Mouse (Mus musculus) intestine, embryonic 14.5 days (tissue): Measurements from ENCODE around the gene Sgms1. TPM values are rescaled to one million over a fixed set of nuclear protein-coding genes. Genes with fewer than 3 reads are reported as not detected.
A peak's percentile ranks its signal among the peaks of the same experiment; 100 is the strongest.

Experiments used
- ATAC-seq: fragments of 200-750 bp; cut with Nextera tagmentation; replicated peaks from 2 replicates; pipeline ENCODE4 v1.8.0; 2017; ENCODE audit warnings: low read depth, moderate number of reproducible peaks, moderate TSS enrichment, moderate library complexity; ENCODE audit not compliant: low FRiP score, low TSS enrichment
- DNase-seq: peaks from one replicate; pipeline ENCODE4 v3.0.0-alpha.2; 2018; ENCODE audit warnings: low spot score
- H3K27ac ChIP-seq: fragments of 300-500 bp; sonication (generic); 2 replicates; pipeline ENCODE4 v1.5.1; 2014; ENCODE audit warnings: low read depth, mild to moderate bottlenecking, control low read depth
- H3K27me3 ChIP-seq: fragments of 300-500 bp; sonication (generic); replicated peaks from 2 replicates; pipeline ENCODE4 v1.6.1; 2014; ENCODE audit warnings: low read length, control low read depth; ENCODE audit not compliant: control insufficient read depth, insufficient read depth
- H3K36me3 ChIP-seq: fragments of 300-500 bp; sonication (generic); 2 replicates; pipeline ENCODE4 v1.6.1; 2014; ENCODE audit warnings: low read length, control low read depth; ENCODE audit not compliant: control insufficient read depth, insufficient read depth
- H3K4me1 ChIP-seq: fragments of 300-500 bp; sonication (generic); replicated peaks from 2 replicates; pipeline ENCODE4 v1.6.1; 2014; ENCODE audit warnings: low read length, control low read depth, mixed read lengths; ENCODE audit not compliant: control insufficient read depth, insufficient read depth
- H3K4me2 ChIP-seq: fragments of 300-500 bp; sonication (generic); 2 replicates; pipeline ENCODE4 v1.6.1; 2014; ENCODE audit warnings: low read length
- H3K4me3 ChIP-seq: fragments of 300-500 bp; sonication (generic); 2 replicates; pipeline ENCODE4 v1.5.1; 2014; ENCODE audit warnings: low read depth, low read length, control low read depth, mixed read lengths
- H3K9ac ChIP-seq: fragments of 300-500 bp; sonication (generic); 2 replicates; pipeline ENCODE4 v1.6.1; 2014; ENCODE audit warnings: mild to moderate bottlenecking, low read length
- H3K9me3 ChIP-seq: fragments of 300-500 bp; sonication (generic); 2 replicates; pipeline ENCODE4 v1.6.1; 2016; ENCODE audit warnings: low read length, control low read depth; ENCODE audit not compliant: control insufficient read depth
- WGBS: fragments of 180-500 bp; shearing (Covaris S2); extraction: QIAGEN DNeasy Blood & Tissue Kit; methylation state at CpG from one replicate; pipeline ENCODE4 v1.1.7; 2014; 5-methylcytosine and 5-hydroxymethylcytosine counted together
- polyA plus RNA-seq: library from polyadenylated mRNA; unstranded; fragments of >200 nt; fragmentation: Nextera tagmentation; extraction: Ambion mirVana; gene quantifications from 2 replicates; pipeline ENCODE4 v1.2.1, GENCODE M21; 2014

Sgms1 gene
- polyA plus RNA-seq, 1 experiment from 2014 or later = 37.5 TPM

GRCm38 (mm10) chr19:32275068-32275925, 114.2 kb downstream of the Sgms1 start:
- 81% methylated on average over 14 of the region's 14 CpGs for WGBS
- Histone ChIP-seq H3K27ac (0 out of 2 replicates have a peak overlapping the region, but pooled peaks have one; percentile 25), H3K4me3 (no peak overlapping the region), H3K4me2 (no peak overlapping the region), H3K9me3 (no peaks in the 10 kb centered on the region), H3K27me3 (no peaks in the 10 kb centered on the region), H3K4me1 (no peaks in the 10 kb centered on the region), H3K36me3 (no peaks in the 10 kb centered on the region), H3K9ac (no peak overlapping the region)
- no peak for DNase-seq
- no peak for ATAC-seq

DNA sequence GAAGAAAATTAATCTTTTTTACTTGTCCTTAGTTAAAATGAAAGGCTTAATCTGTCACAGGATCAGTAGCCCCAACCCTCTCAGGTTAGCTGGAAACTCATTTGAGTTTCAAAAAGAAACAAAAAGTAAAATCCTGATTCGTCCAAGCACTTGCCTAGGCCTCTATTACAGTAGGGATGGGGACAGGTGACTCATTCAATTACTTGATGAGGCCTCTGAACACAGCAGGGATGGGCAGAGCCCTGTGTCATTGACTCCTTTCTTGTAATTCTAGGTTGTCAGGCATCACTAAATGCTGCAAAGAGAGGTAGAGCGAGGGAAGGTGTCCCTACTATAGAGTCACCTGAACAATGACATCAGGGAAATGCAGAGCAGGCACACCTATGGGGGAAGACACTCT, 115.4 kb downstream of the Sgms1 start:
- Histone ChIP-seq H3K36me3 (no peaks in the 10 kb centered on the region), H3K27ac (no peak overlapping the region), H3K4me2 (no peak overlapping the region), H3K4me3 (no peak overlapping the region), H3K9me3 (no peaks in the 10 kb centered on the region), H3K4me1 (no peaks in the 10 kb centered on the region), H3K9ac (no peak overlapping the region), H3K27me3 (no peaks in the 10 kb centered on the region)
- DNase-seq (no peak), ATAC-seq (no peak)
- WGBS = 83% methylated on average over 2 of the region's 2 CpGs

DNA sequence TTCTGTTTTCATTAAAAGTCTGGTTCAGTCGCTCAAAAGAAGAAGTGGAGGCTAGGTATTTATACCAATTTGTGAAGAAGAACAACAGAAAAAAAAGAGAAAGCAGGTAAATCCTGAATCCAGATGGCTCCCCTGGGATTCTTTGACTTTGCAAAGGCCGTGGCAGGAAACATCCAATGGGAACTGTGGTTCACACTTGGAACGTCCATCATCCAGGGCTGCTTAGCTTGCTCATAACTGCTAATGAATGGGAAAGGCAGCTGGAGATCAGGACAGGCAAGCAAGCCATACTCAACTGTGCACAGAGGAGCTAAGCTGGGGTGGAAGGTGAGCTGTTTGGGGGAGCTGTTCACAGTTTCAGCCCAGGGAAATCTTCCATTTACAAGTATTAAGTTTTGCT, 115.8 kb downstream of the Sgms1 start:
- Histone ChIP-seq H3K9me3 (no peaks in the 10 kb centered on the region), H3K4me2 (no peak overlapping the region), H3K4me3 (no peak overlapping the region), H3K36me3 (no peaks in the 10 kb centered on the region), H3K4me1 (no peaks in the 10 kb centered on the region), H3K27ac (no peak overlapping the region), H3K27me3 (no peaks in the 10 kb centered on the region), H3K9ac (no peak overlapping the region)
- WGBS = 68% methylated on average over 3 of the region's 3 CpGs
- DNase-seq (no peak), ATAC-seq (no peak)

- no peak for ATAC-seq
- DNase-seq = no peak
- no peak overlapping the region for H3K4me2 ChIP-seq
These were observed 116.8 kb downstream of the Sgms1 start for GRCm38 (mm10) chr19:32272475-32273260.

GRCm38 (mm10) chr19:32271455-32272200, 117.9 kb downstream of the Sgms1 start:
- no peaks in the 10 kb centered on the region for H3K9me3 ChIP-seq
- WGBS = 72% methylated on average over 11 of the region's 11 CpGs
- H3K9ac ChIP-seq = no peak overlapping the region
- DNase-seq = no peak
- H3K4me1 ChIP-seq = no peaks in the 10 kb centered on the region
- ATAC-seq = no peak
- H3K27me3 ChIP-seq = no peaks in the 10 kb centered on the region
- no peak overlapping the region for H3K27ac ChIP-seq
- no peaks in the 10 kb centered on the region for H3K36me3 ChIP-seq
- no peak overlapping the region for H3K4me2 ChIP-seq
- H3K4me3 ChIP-seq = no peak overlapping the region

More at GRCm38 (mm10) chr19:32272475-32273260, 116.8 kb downstream of the Sgms1 start:
- Histone ChIP-seq H3K4me3 (no peak overlapping the region), H3K9me3 (no peaks in the 10 kb centered on the region), H3K9ac (no peak overlapping the region), H3K4me1 (no peaks in the 10 kb centered on the region), H3K36me3 (no peaks in the 10 kb centered on the region), H3K27me3 (no peaks in the 10 kb centered on the region), H3K27ac (no peak overlapping the region)
- WGBS = 62% methylated on average over 6 of the region's 6 CpGs

DNA sequence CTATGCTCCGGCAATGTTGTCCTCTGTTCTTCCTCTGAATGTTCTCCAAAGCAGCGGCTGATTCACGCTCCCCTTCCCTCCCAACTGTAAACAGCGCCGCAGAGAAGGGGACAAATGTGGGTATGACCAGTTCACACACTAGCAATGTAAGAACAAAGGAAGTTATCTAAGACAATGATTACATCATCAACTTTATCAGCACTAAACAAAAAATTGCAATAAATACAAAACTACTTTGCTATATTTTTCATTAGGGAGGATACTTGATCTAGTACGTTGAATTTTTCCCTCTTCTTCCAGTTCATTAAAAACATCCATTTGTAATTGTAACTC, 119.7 kb downstream of the Sgms1 start:
- no peak overlapping the region for H3K27ac ChIP-seq
- no peaks in the 10 kb centered on the region for H3K9me3 ChIP-seq
- H3K36me3 ChIP-seq = no peaks in the 10 kb centered on the region
- no peak for ATAC-seq
- 71% methylated on average over 6 of the region's 6 CpGs for WGBS
- H3K27me3 ChIP-seq = no peaks in the 10 kb centered on the region
- H3K4me2 ChIP-seq = no peak overlapping the region
- DNase-seq = no peak
- no peaks in the 10 kb centered on the region for H3K4me1 ChIP-seq
- H3K4me3 ChIP-seq = no peak overlapping the region
- H3K9ac ChIP-seq = no peak overlapping the region

DNA sequence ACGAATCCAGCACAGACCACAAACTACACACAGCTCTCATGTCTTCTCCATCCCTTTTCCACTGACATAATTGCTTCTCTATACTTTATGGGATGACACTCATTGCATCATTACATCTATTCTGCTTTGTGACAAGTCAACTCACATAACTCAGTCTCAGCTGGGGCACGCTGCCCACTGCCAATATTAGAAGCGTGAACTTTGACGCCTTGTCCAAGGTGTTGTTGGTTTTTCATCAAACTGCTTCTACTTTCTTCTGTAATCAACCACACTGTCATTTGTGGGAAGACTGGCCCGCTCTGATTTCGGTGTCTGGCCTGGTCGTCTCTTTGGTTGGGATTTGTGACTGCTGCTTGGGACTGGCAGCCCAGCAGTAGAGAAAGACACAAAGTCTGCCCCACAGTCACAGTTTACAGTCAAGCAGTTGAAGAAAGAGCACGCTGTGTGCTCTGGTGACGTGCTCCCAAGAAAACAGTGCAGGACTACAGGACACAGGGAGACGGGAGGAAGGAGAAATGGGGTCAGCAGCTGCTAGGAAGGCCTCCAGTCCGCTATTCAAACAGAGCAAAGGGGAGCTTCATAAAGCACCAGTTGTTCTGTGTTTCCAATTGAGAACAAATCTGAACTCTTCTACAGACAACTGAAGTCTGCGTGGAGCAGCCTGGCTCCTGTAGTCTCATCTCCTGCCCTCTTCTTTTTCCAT, 120.2 kb downstream of the Sgms1 start:
- Histone ChIP-seq H3K27me3 (no peaks in the 10 kb centered on the region), H3K4me1 (no peaks in the 10 kb centered on the region), H3K36me3 (no peaks in the 10 kb centered on the region), H3K27ac (no peak overlapping the region), H3K9ac (no peak overlapping the region), H3K9me3 (no peaks in the 10 kb centered on the region), H3K4me2 (no peak overlapping the region), H3K4me3 (no peak overlapping the region)
- no peak for DNase-seq
- no peak for ATAC-seq
- WGBS = 77% methylated on average over 12 of the region's 12 CpGs

DNA sequence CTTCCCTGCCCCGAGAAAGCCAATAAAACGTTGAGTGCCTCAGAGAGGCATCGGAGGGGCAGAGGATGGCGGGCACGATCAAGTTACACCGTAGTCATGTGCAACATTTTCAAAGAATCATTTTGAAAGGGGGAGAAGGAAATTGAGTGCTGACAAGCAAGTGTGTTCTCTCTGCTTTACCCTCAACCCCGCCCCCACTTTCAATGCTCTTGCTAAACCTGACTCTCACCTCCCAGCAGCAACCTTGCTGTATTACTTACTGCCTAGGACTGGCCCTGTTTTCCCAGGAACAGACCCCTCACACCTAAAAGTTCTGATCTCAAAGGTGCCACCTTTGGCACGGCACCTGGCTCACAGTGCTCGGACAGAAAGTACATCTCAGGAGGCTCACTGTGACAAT, 121.0 kb downstream of the Sgms1 start:
- ATAC-seq = no peak
- H3K9ac ChIP-seq = no peak overlapping the region
- 60% methylated on average over 9 of the region's 9 CpGs for WGBS
- no peaks in the 10 kb centered on the region for H3K27me3 ChIP-seq
- H3K4me1 ChIP-seq = no peaks in the 10 kb centered on the region
- no peaks in the 10 kb centered on the region for H3K36me3 ChIP-seq
- H3K27ac ChIP-seq = no peak overlapping the region
- H3K4me2 ChIP-seq = no peak overlapping the region
- no peak overlapping the region for H3K4me3 ChIP-seq
- H3K9me3 ChIP-seq = no peaks in the 10 kb centered on the region
- DNase-seq = no peak
